Mouse (Mus musculus) megakaryocyte, embryonic 14.5 days (primary cell): ENCODE measurements around the gene Amd1.
"Not testable (repeated sequence)": the region's sequence is repeated elsewhere in the genome, so short reads cannot be mapped to it uniquely, and the experiment has no call there.

ENCODE experiments used
- FLI1 ChIP-seq: IDR thresholded peaks from 2 replicates; pipeline ENCODE4 v1.6.1; 2012; ENCODE audit warnings: low read length, inconsistent platforms, mixed read lengths
- GATA1 ChIP-seq: IDR thresholded peaks from 3 replicates; pipeline ENCODE4 v1.6.1; 2012; ENCODE audit warnings: mixed read lengths, low read length, inconsistent platforms, borderline replicate concordance

- TF ChIP-seq GATA1, FLI1: not testable (repeated sequence)
Observed at GRCm38 (mm10) chr10:40301181-40302075, 558 bp downstream of the Amd1 start.
